Mouse (Mus musculus) liver, postnatal 0 days (tissue): ENCODE data around the gene Rufy1. TPM values are rescaled to one million over a fixed set of nuclear protein-coding genes. Genes with fewer than 3 reads are reported as not detected.

Source experiments
- ATAC-seq: fragments of 200-750 bp; cut with Nextera tagmentation; 2 replicates; pipeline ENCODE4 v1.8.0; 2017; ENCODE audit warnings: mild to moderate bottlenecking, moderate library complexity
- DNase-seq: peaks from one replicate; pipeline ENCODE4 v3.0.0-alpha.2; 2016
- H3K27ac ChIP-seq: fragments of 300-500 bp; sonication (generic); 2 replicates; pipeline ENCODE4 v1.5.1; 2014; ENCODE audit warnings: antibody characterized with exemption, moderate library complexity, mild to moderate bottlenecking, low read depth
- H3K27me3 ChIP-seq: fragments of 300-500 bp; sonication (generic); 2 replicates; pipeline ENCODE4 v1.6.1; 2014; ENCODE audit warnings: low read length, control low read depth, mixed read lengths; ENCODE audit not compliant: insufficient read depth
- H3K36me3 ChIP-seq: fragments of 300-500 bp; sonication (generic); replicated peaks from 2 replicates; pipeline ENCODE4 v1.6.1; 2014; ENCODE audit warnings: mild to moderate bottlenecking, control low read depth, low read length, moderate library complexity, mixed read lengths; ENCODE audit not compliant: insufficient read depth
- H3K4me1 ChIP-seq: fragments of 300-500 bp; sonication (generic); 2 replicates; pipeline ENCODE4 v1.6.1; 2014; ENCODE audit warnings: antibody characterized with exemption, mild to moderate bottlenecking, control low read depth; ENCODE audit not compliant: insufficient read depth
- H3K4me2 ChIP-seq: fragments of 300-500 bp; sonication (generic); 2 replicates; pipeline ENCODE4 v1.6.1; 2014; ENCODE audit warnings: low read depth, mild to moderate bottlenecking, low read length, moderate library complexity, mixed read lengths
- H3K4me3 ChIP-seq: fragments of 300-500 bp; sonication (generic); 2 replicates; pipeline ENCODE4 v1.5.1; 2014; ENCODE audit warnings: low read depth, low read length
- H3K9ac ChIP-seq: fragments of 300-500 bp; sonication (generic); replicated peaks from 2 replicates; pipeline ENCODE4 v1.6.1; 2014; ENCODE audit warnings: mild to moderate bottlenecking, moderate library complexity
- H3K9me3 ChIP-seq: fragments of 300-500 bp; sonication (generic); 2 replicates; pipeline ENCODE4 v1.6.1; 2016; ENCODE audit warnings: mild to moderate bottlenecking, control low read depth, low read length, mixed read lengths
- CTCF ChIP-seq: sonication (generic); IDR thresholded peaks from 2 replicates; pipeline ENCODE4 v1.5.1; 2016; ENCODE audit warnings: antibody characterized with exemption, low read depth
- EP300 ChIP-seq: IDR thresholded peaks from 2 replicates; pipeline ENCODE4 v1.6.1; 2016; ENCODE audit warnings: antibody characterized with exemption, low read depth, mild to moderate bottlenecking
- WGBS: fragments of 180-500 bp; shearing (Covaris S2); extraction: QIAGEN DNeasy Blood & Tissue Kit; methylation state at CpG from one replicate; pipeline ENCODE4 v1.1.7; 2014; ENCODE audit not compliant: insufficient replicate concordance; 5-methylcytosine and 5-hydroxymethylcytosine counted together
- microRNA counts: library from miRNA; unstranded; fragments of <30 nt; microRNA quantifications from one replicate; lab custom pipeline; 2015
- microRNA-seq: library from miRNA; unstranded; fragments of <30 nt; microRNA quantifications from one replicate; pipeline ENCODE4, GENCODE M21; 2016
- polyA plus RNA-seq: library from polyadenylated mRNA; unstranded; fragments of >200 nt; fragmentation: Nextera tagmentation; extraction: Ambion mirVana; gene quantifications from 2 replicates; pipeline ENCODE4 v1.2.1, GENCODE M21; 2015

Rufy1 gene
- polyA plus RNA-seq, 1 experiment from 2014 or later: 7.9 TPM

DNA sequence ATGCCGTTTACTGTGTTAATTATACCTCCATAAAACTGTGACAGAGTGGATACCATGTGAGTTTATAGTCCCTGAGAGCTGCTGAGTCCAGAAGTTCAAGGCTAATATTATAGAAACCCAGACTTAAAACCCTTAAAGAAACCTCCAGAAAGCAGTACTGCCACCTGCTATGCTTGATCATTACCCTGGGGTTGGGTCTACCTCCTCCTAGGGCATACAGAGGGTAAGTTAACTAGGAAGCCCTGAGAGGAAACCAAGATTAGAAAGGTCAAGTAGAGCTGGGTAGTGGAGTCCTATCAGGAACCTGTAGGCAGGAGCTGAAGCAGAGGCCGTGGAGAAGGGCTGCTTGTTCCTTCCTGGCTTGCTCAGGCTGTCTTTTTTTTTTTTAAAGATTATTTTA lies 78.7 kb downstream of the Rufy1 start:
- Histone ChIP-seq H3K27me3 (no peaks in the 10 kb centered on the region), H3K27ac (no peak overlapping the region), H3K9me3 (no peaks in the 10 kb centered on the region), H3K4me1 (peaks cover 9% of the 10 kb centered on the region; the same call in 1 of the 2 replicates), H3K9ac (no peak overlapping the region), H3K4me3 (no peak overlapping the region), H3K36me3 (no peaks in the 10 kb centered on the region), H3K4me2 (no peak overlapping the region)
- TF ChIP-seq CTCF (no peak), EP300 (no peak)
- 60% methylated on average over 2 of the region's 2 CpGs for WGBS
- ATAC-seq (no peak), DNase-seq (no peak)

- 74% methylated on average over 9 of the region's 9 CpGs for WGBS
- no peaks in the 10 kb centered on the region for H3K27me3 ChIP-seq
- DNase-seq (no peak), ATAC-seq (no peak)
- 0 out of 2 replicates have a peak overlapping the region, but pooled peaks have one; percentile 21 for H3K9ac ChIP-seq
- H3K4me1 ChIP-seq: no peaks in the 10 kb centered on the region; the same call in 1 of the 2 replicates
- no peaks in the 10 kb centered on the region for H3K36me3 ChIP-seq
- TF ChIP-seq EP300: no peak
- TF ChIP-seq CTCF: no peak
- peak overlapping the region; percentile 34; the same call in 1 of the 2 replicates for H3K27ac ChIP-seq
- H3K4me3 ChIP-seq: no peak overlapping the region
- no peak overlapping the region for H3K4me2 ChIP-seq
- no peaks in the 10 kb centered on the region for H3K9me3 ChIP-seq
Observed at GRCm38 (mm10) chr11:50346256-50347032, 84.5 kb downstream of the Rufy1 start.

- WGBS: 78% methylated on average over 4 of the region's 4 CpGs
- Histone ChIP-seq H3K27me3 (no peaks in the 10 kb centered on the region), H3K9ac (no peak overlapping the region), H3K36me3 (no peaks in the 10 kb centered on the region), H3K27ac (no peak overlapping the region), H3K4me2 (no peak overlapping the region), H3K4me1 (no peaks in the 10 kb centered on the region; the same call in 1 of the 2 replicates), H3K9me3 (no peaks in the 10 kb centered on the region), H3K4me3 (no peak overlapping the region)
- TF ChIP-seq CTCF (no peak), EP300 (no peak)
- DNase-seq (no peak), ATAC-seq (no peak)
Observed at GRCm38 (mm10) chr11:50345486-50345885, 85.4 kb downstream of the Rufy1 start.

MicroRNAs encoded within 50 kb of the gene (microRNA counts, 519-probe panel; counts per million panel counts)
- 3,887 counts per million, percentile 43 among the panel's probes with 10 or more counts for microRNA mmu-miR-804 (lab: Ali Mortazavi, UCI)

Small RNA genes within 50 kb of the gene (microRNA-seq; reads per million reads assigned to microRNA genes)
- gene Mir804: not detected

Other genes with a start within 250 kb of the Rufy1 start
- gene Sqstm1, start 220.3 kb downstream of the Rufy1 start, polyA plus RNA-seq: 154 and 172 TPM in 2 replicates
- 17.2 and 18.6 TPM in 2 replicates for gene Mgat4b, start 220.2 kb downstream of the Rufy1 start, polyA plus RNA-seq
- 0.68 and 0.89 TPM in 2 replicates for gene Ltc4s, start 192.5 kb downstream of the Rufy1 start, polyA plus RNA-seq
- 1.6 TPM in 2 replicates for gene Maml1, start 138.8 kb downstream of the Rufy1 start, polyA plus RNA-seq
- 125 and 130 TPM in 2 replicates for gene Canx, start 105.5 kb downstream of the Rufy1 start, polyA plus RNA-seq
- 0.21 TPM in 1 of 2 replicates, not detected in the other for gene Cby3, start 76.7 kb downstream of the Rufy1 start, polyA plus RNA-seq
- gene Hnrnph1, start 54.1 kb downstream of the Rufy1 start, polyA plus RNA-seq: 70.1 and 71.1 TPM in 2 replicates
- gene Adamts2, start 171.0 kb upstream of the Rufy1 start, polyA plus RNA-seq: 2.2 and 2.3 TPM in 2 replicates